Comparison of ENCODE assay signal across 22 mouse cellular contexts in genomic region chr11:35458068-35458467, GRCm38 (mm10).
DNase-seq lines count a peak whose midpoint lies in the region; ATAC-seq and TF ChIP-seq lines count a peak whose summit lies in the region.
"Had no signal": no experiment of that assay in that cellular context is flagged by ENCODE, and none has a peak within 500 bp of the region (broad histone marks: within the 10 kb centered on the region; RNA-seq: fewer than 3 reads in every experiment).

No protein-coding gene starts in this region.

- 31% methylated on average over 2 of the region's 2 CpGs for WGBS in liver, adult 2 months
- 53% methylated on average over 2 of the region's 2 CpGs for WGBS in stomach, postnatal 0 days

- DNase-seq in cerebellum, postnatal 10 days = peak; percentile 46 to 54
- DNase-seq in cerebellum, adult 9-11 months = no peak
- peak; percentile 58 for DNase-seq in liver, adult 2 months (ENCODE audit: extremely low read depth, low read depth, low spot score)
- DNase-seq in liver = no peak
- no peak for DNase-seq in stomach, postnatal 0 days (ENCODE audit: low spot score)
- DNase-seq: adrenal gland, adult 8-10 months; adrenal gland, postnatal 14 days; adrenal gland, postnatal 36 days; B cell, adult 2 months; cerebellum, adult 11-12 months; cerebellum, adult 2 months; cerebellum, adult 9-10 months; forebrain, postnatal 0 days had no signal

- H3K4me1 ChIP-seq in liver, adult 2 months (ENCODE audit: control insufficient read depth, insufficient read depth, low read length) = no peaks in the 10 kb centered on the region
- no peaks in the 10 kb centered on the region for H3K4me1 ChIP-seq in stomach, postnatal 0 days (replicated peaks; ENCODE audit: control insufficient read depth, insufficient read depth)

- H3K79me2 ChIP-seq in liver, adult 2 months (ENCODE audit: control insufficient read depth, insufficient read depth, low read length) = no peaks in the 10 kb centered on the region

- no peak for TF ChIP-seq EP300 in stomach, postnatal 0 days (optimal IDR thresholded peaks at IDR 0.05)

- TF ChIP-seq CTCF in liver, adult 2 months (IDR thresholded peaks at IDR 0.05; ENCODE audit: low read depth, low read length) = no peak
- TF ChIP-seq CTCF in stomach, postnatal 0 days (IDR thresholded peaks at IDR 0.05; ENCODE audit: low read depth) = no peak

- no peak overlapping the region for H3K4me2 ChIP-seq in stomach, postnatal 0 days (replicated peaks; ENCODE audit: low read depth)
- H3K4me2 ChIP-seq: embryonic facial prominence, embryonic 12.5 days; forebrain, embryonic 13.5 days; forebrain, embryonic 15.5 days had no signal

- no peak overlapping the region for H3K4me3 ChIP-seq in liver, adult 2 months (ENCODE audit: insufficient read depth, low read depth, low read length)
- no peak overlapping the region for H3K4me3 ChIP-seq in stomach, postnatal 0 days (ENCODE audit: low read depth, low read length)
- H3K4me3 ChIP-seq: embryonic facial prominence, embryonic 10.5 days; embryonic facial prominence, embryonic 12.5 days; forebrain, embryonic 13.5 days; forebrain, embryonic 15.5 days had no signal

- H3K9me3 ChIP-seq in stomach, postnatal 0 days (ENCODE audit: control insufficient read depth, low read length) = no peaks in the 10 kb centered on the region
- H3K9me3 ChIP-seq: embryonic facial prominence, embryonic 10.5 days; embryonic facial prominence, embryonic 12.5 days; forebrain, embryonic 13.5 days; forebrain, embryonic 15.5 days had no signal

- no peak for TF ChIP-seq POLR2A in liver, adult 2 months (IDR thresholded peaks at IDR 0.05; ENCODE audit: extremely low read depth, insufficient read depth, low read length)

- H3K9ac ChIP-seq in liver, adult 2 months (ENCODE audit: low read depth, low read length) = no peak overlapping the region
- H3K9ac ChIP-seq in stomach, postnatal 0 days (ENCODE audit: low read length) = no peak overlapping the region
- H3K9ac ChIP-seq: embryonic facial prominence, embryonic 12.5 days; forebrain, embryonic 13.5 days; forebrain, embryonic 15.5 days; forebrain, postnatal 0 days had no signal

- H3K36me3 ChIP-seq in liver, adult 2 months (ENCODE audit: control insufficient read depth, insufficient read depth, low read length) = no peaks in the 10 kb centered on the region
- no peaks in the 10 kb centered on the region for H3K36me3 ChIP-seq in stomach, postnatal 0 days (ENCODE audit: control insufficient read depth, insufficient read depth, low read length)
- H3K36me3 ChIP-seq: embryonic facial prominence, embryonic 10.5 days; embryonic facial prominence, embryonic 12.5 days; forebrain, embryonic 15.5 days; G1E had no signal

- no peaks in the 10 kb centered on the region for H3K27me3 ChIP-seq in liver, adult 2 months (ENCODE audit: control insufficient read depth, insufficient read depth, low read length)
- no peaks in the 10 kb centered on the region for H3K27me3 ChIP-seq in stomach, postnatal 0 days (ENCODE audit: control insufficient read depth, insufficient read depth, low read length)
- H3K27me3 ChIP-seq: CH12.LX had no signal

- no peak overlapping the region for H3K27ac ChIP-seq in liver, adult 2 months (replicated peaks; ENCODE audit: insufficient read depth, low read depth, low read length)
- no peak overlapping the region for H3K27ac ChIP-seq in stomach, postnatal 0 days (replicated peaks)
- H3K27ac ChIP-seq: embryonic facial prominence, embryonic 10.5 days; embryonic facial prominence, embryonic 12.5 days; forebrain, embryonic 13.5 days; forebrain, embryonic 15.5 days had no signal

- peak; percentile 38; the same call in 1 of the 2 replicates for ATAC-seq in stomach, postnatal 0 days (ENCODE audit: low FRiP score, low TSS enrichment)
- ATAC-seq: activated CD4-positive, CD25-positive, alpha-beta regulatory T cell, adult 4 months; CD4-positive, CD25-positive, alpha-beta regulatory T cell, adult 4 months; forebrain, embryonic 13.5 days; forebrain, embryonic 15.5 days; forebrain, postnatal 0 days; Patski had no signal

Comparison
In these comparisons a context has a peak if more than half of its experiments do, and no peak if none do; other contexts are left out.
1. DNase-seq: peak in cerebellum, postnatal 10 days (2 of 2) and liver, adult 2 months (single experiment); none in cerebellum, adult 9-11 months (single experiment), liver (single experiment) and stomach, postnatal 0 days (single experiment).